Mouse (Mus musculus) bone marrow macrophage, adult 2 months (primary cell): ENCODE measurements around the gene Thap4.

ENCODE experiments used
- CTCF ChIP-seq: IDR thresholded peaks from 2 replicates; pipeline ENCODE4 v1.5.1; 2012; ENCODE audit warnings: low read depth, mild to moderate bottlenecking, low read length, moderate library complexity
- POLR2A ChIP-seq: IDR thresholded peaks from 2 replicates; pipeline ENCODE4 v1.6.1; 2012; ENCODE audit warnings: mild to moderate bottlenecking, low read depth, low read length, borderline replicate concordance

DNA sequence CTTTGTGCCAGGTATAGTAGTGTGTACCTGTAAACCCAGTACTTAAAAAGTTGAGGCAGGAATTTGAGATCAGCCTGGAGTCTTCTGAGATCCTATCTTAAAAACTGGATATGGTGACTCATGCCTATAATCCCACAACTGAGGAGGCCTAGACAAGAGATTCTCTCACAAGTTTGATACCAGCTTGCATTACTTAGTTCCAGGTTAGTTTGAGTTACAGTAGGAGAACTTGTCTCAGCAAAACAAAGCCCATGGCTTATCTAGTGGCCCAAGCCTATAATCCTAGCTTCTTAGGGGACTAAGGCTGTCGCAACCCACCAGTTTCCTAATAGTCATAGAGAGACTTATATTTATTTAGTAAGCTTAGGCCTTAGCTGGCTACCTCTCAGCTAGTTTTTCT is 5.4 kb upstream of the Thap4 start:
- TF ChIP-seq CTCF (no peak), POLR2A (no peak)
